Mouse (Mus musculus) left cerebral cortex, adult 8-10 months (tissue): ENCODE data around the gene Ppy. TPM values are rescaled to one million over a fixed set of nuclear protein-coding genes. Genes with fewer than 3 reads are reported as not detected.

Source experiments
- DNase-seq, 2 experiments: peaks; one replicate each; pipeline ENCODE4 v3.0.0; 2022; ENCODE audit warnings: low spot score in 2 of 2
- total RNA-seq, 4 experiments: library from RNA; stranded (reverse); gene quantifications; 2 replicates each; pipeline ENCODE4 v1.2.4; 2022

Ppy gene
- total RNA-seq, 4 experiments from 2014 or later: not detected

- DNase-seq: peak; percentile 65 to 74
Measured at GRCm38 (mm10) chr11:102087931-102088898, 12.9 kb downstream of the Ppy start, which contains the start of gene Mpp2. Gene Mpp2 (minus strand): TSS chr11:102088515.

GRCm38 (mm10) chr11:102087081-102087751 is 13.9 kb downstream of the Ppy start:
- peak; percentile 77 to 92 for DNase-seq

- peak; percentile 23 to 85 for DNase-seq
Measured at GRCm38 (mm10) chr11:102086331-102086730, 14.8 kb downstream of the Ppy start.

GRCm38 (mm10) chr11:102084159-102084558 is 17.0 kb downstream of the Ppy start:
- no peak for DNase-seq

- no peak for DNase-seq
Measured at GRCm38 (mm10) chr11:102083193-102083592, 17.9 kb downstream of the Ppy start.

- DNase-seq: peak; percentile 50 to 80
Measured at GRCm38 (mm10) chr11:102082322-102082721, 18.8 kb downstream of the Ppy start.

- DNase-seq: no peak
Measured at GRCm38 (mm10) chr11:102073722-102074121, 27.4 kb downstream of the Ppy start.

- DNase-seq: no peak
Measured at GRCm38 (mm10) chr11:102072729-102073128, 28.4 kb downstream of the Ppy start.

- DNase-seq: no peak
Measured at GRCm38 (mm10) chr11:102070426-102070825, 30.7 kb downstream of the Ppy start.

- no peak for DNase-seq
Measured at GRCm38 (mm10) chr11:102069633-102070032, 31.5 kb downstream of the Ppy start.

GRCm38 (mm10) chr11:102068969-102069368 is 32.1 kb downstream of the Ppy start:
- no peak for DNase-seq

- no peak for DNase-seq
Measured at GRCm38 (mm10) chr11:102063076-102063475, 38.0 kb downstream of the Ppy start.

- no peak for DNase-seq
Measured at GRCm38 (mm10) chr11:102061941-102062473, 39.1 kb downstream of the Ppy start.

- DNase-seq: peak; percentile 50 to 70
Measured at GRCm38 (mm10) chr11:102061236-102061940, 39.7 kb downstream of the Ppy start.

GRCm38 (mm10) chr11:102053847-102054246 is 47.3 kb downstream of the Ppy start:
- DNase-seq: peak in 1 of 2 experiments; percentile 18

GRCm38 (mm10) chr11:102053183-102053582 is 47.9 kb downstream of the Ppy start:
- DNase-seq: no peak

GRCm38 (mm10) chr11:102052697-102053096 is 48.4 kb downstream of the Ppy start:
- no peak for DNase-seq

- DNase-seq: no peak
Measured at GRCm38 (mm10) chr11:102051954-102052353, 49.2 kb downstream of the Ppy start.

- no peak for DNase-seq
Measured at GRCm38 (mm10) chr11:102051541-102051940, 49.6 kb downstream of the Ppy start.
